Mouse (Mus musculus) ES-E14 (cell line): ENCODE results near the gene Pde2a.

Source experiments
- HCFC1 ChIP-seq: IDR thresholded peaks from 2 replicates; pipeline ENCODE4 v1.6.1; 2012; ENCODE audit warnings: low read length, inconsistent platforms, borderline replicate concordance; ENCODE audit not compliant: insufficient read depth
- ZNF384 ChIP-seq: IDR thresholded peaks from 2 replicates; pipeline ENCODE4 v1.6.1; 2012; ENCODE audit warnings: low read depth, low read length, inconsistent platforms

- TF ChIP-seq HCFC1 (no peak), ZNF384 (no peak)
Measured at GRCm38 (mm10) chr7:101482499-101483081, 61.1 kb downstream of the Pde2a start.
